15 mouse cellular contexts compared by ENCODE assay signal in the genomic region with DNA sequence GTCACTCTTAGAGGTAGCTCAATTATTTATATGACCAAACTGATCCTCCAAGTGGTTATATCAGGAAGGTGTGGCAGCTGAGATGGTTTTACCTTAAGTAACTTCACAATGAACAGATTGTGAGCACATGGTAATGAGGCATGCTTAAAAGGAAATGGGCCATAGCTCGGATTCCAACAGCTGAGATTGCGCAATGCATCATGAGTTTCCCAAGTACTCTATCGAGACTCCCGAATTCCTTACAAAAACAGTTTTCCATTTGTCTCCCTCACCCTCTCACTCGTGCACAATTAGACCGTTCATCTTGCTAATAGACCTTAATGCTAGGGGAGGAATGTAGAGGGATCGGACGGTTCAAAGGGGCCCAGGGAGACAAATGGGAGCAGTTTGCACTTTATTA.
DNase-seq lines count a peak whose midpoint lies in the region; ATAC-seq lines count a peak whose summit lies in the region.
"Had no signal": no experiment of that assay in that cellular context is flagged by ENCODE, and none has a peak within 500 bp of the region (broad histone marks: within the 10 kb centered on the region; RNA-seq: fewer than 3 reads in every experiment).

No protein-coding gene starts in this region.

- WGBS in embryonic facial prominence, embryonic 14.5 days, result 57% methylated on average over 8 of the region's 8 CpGs
- WGBS in embryonic facial prominence, embryonic 10.5 days, result 70% methylated on average over 8 of the region's 8 CpGs
- 31% methylated on average over 8 of the region's 8 CpGs for WGBS in kidney, embryonic 14.5 days

- H3K27me3 ChIP-seq in embryonic facial prominence, embryonic 14.5 days (replicated peaks; ENCODE audit: control insufficient read depth, insufficient read depth, low read length), result no peaks in the 10 kb centered on the region
- H3K27me3 ChIP-seq in embryonic facial prominence, embryonic 10.5 days (replicated peaks; ENCODE audit: low read depth, poor library complexity, severe bottlenecking), result no peaks in the 10 kb centered on the region
- H3K27me3 ChIP-seq in kidney, embryonic 14.5 days (ENCODE audit: control insufficient read depth, insufficient read depth, low read length), result no peaks in the 10 kb centered on the region
- H3K27me3 ChIP-seq: forebrain, embryonic 13.5 days; heart, embryonic 12.5 days had no signal

- no peak overlapping the region for H3K27ac ChIP-seq in embryonic facial prominence, embryonic 14.5 days (replicated peaks; ENCODE audit: low read depth, low read length)
- no peak overlapping the region for H3K27ac ChIP-seq in embryonic facial prominence, embryonic 10.5 days (replicated peaks)
- H3K27ac ChIP-seq in kidney, embryonic 14.5 days (ENCODE audit: low read depth, low read length), result no peak overlapping the region
- H3K27ac ChIP-seq: forebrain, embryonic 13.5 days had no signal

- peaks cover 18% of the 10 kb centered on the region for H3K36me3 ChIP-seq in embryonic facial prominence, embryonic 14.5 days (ENCODE audit: control insufficient read depth, insufficient read depth, low read length)
- H3K36me3 ChIP-seq in embryonic facial prominence, embryonic 10.5 days (replicated peaks), result peaks cover 68% of the 10 kb centered on the region
- H3K36me3 ChIP-seq in kidney, embryonic 14.5 days (ENCODE audit: control insufficient read depth, insufficient read depth, low read length), result peaks cover 14% of the 10 kb centered on the region; the same call in 1 of the 2 replicates

- peak; percentile 46 for DNase-seq in embryonic facial prominence, embryonic 14.5 days (ENCODE audit: low spot score)
- no peak for DNase-seq in embryonic facial prominence, embryonic 10.5 days (ENCODE audit: low spot score)
- peak; percentile 36 for DNase-seq in kidney, adult 9 months
- DNase-seq in fibroblast of lung, adult 2 months (ENCODE audit: low read depth), result peak; percentile 60
- peak; percentile 59 for DNase-seq in mesoderm, embryonic 11.5 days (ENCODE audit: low read depth, low spot score)
- no peak for DNase-seq in MN1 (ENCODE audit: low spot score)
- DNase-seq: B cell, adult 2 months; cerebellum, postnatal 36 days; left cerebral cortex, postnatal 4 days; thymus, postnatal 25 days had no signal

- no peak for ATAC-seq in embryonic facial prominence, embryonic 14.5 days (ENCODE audit: low read depth)
- no peak for ATAC-seq in kidney, embryonic 14.5 days (ENCODE audit: low FRiP score, low TSS enrichment)
- ATAC-seq in erythroid progenitor cell, adult 5-6 weeks (replicated peaks; ENCODE audit: low FRiP score, poor library complexity, severe bottlenecking), result no peak
- ATAC-seq: forebrain, embryonic 13.5 days; inflammation-experienced regulatory T-cells, adult 6 months had no signal

- H3K9ac ChIP-seq in embryonic facial prominence, embryonic 14.5 days (ENCODE audit: low read depth, low read length), result no peak overlapping the region
- no peak overlapping the region for H3K9ac ChIP-seq in kidney, embryonic 14.5 days (ENCODE audit: low read depth, low read length)
- H3K9ac ChIP-seq: forebrain, embryonic 13.5 days; heart, embryonic 12.5 days had no signal

- H3K9me3 ChIP-seq in embryonic facial prominence, embryonic 14.5 days (ENCODE audit: control insufficient read depth, low read length), result no peaks in the 10 kb centered on the region
- no peaks in the 10 kb centered on the region for H3K9me3 ChIP-seq in embryonic facial prominence, embryonic 10.5 days
- no peaks in the 10 kb centered on the region for H3K9me3 ChIP-seq in kidney, embryonic 14.5 days (ENCODE audit: control insufficient read depth, low read length)
- H3K9me3 ChIP-seq: forebrain, embryonic 13.5 days; heart, embryonic 12.5 days had no signal

- no peaks in the 10 kb centered on the region; the same call in 1 of the 2 replicates for H3K4me1 ChIP-seq in embryonic facial prominence, embryonic 14.5 days (ENCODE audit: control insufficient read depth, insufficient read depth, low read length)
- H3K4me1 ChIP-seq in embryonic facial prominence, embryonic 10.5 days, result peaks cover 14% of the 10 kb centered on the region
- no peaks in the 10 kb centered on the region for H3K4me1 ChIP-seq in kidney, embryonic 14.5 days (ENCODE audit: control insufficient read depth, insufficient read depth, low read length)

- H3K4me3 ChIP-seq in embryonic facial prominence, embryonic 14.5 days (ENCODE audit: low read depth, low read length), result no peak overlapping the region
- no peak overlapping the region for H3K4me3 ChIP-seq in embryonic facial prominence, embryonic 10.5 days
- no peak overlapping the region for H3K4me3 ChIP-seq in kidney, embryonic 14.5 days (ENCODE audit: low read length)
- H3K4me3 ChIP-seq: forebrain, embryonic 13.5 days; heart, embryonic 12.5 days had no signal

- H3K4me2 ChIP-seq in embryonic facial prominence, embryonic 14.5 days (ENCODE audit: low read depth, low read length), result no peak overlapping the region
- no peak overlapping the region for H3K4me2 ChIP-seq in kidney, embryonic 14.5 days (replicated peaks; ENCODE audit: low read depth, low read length)
- H3K4me2 ChIP-seq: forebrain, embryonic 13.5 days; heart, embryonic 12.5 days had no signal

Comparison
In these comparisons a context has a peak if more than half of its experiments do, and no peak if none do; other contexts are left out.
1. DNase-seq: peak in embryonic facial prominence, embryonic 14.5 days (single experiment), kidney, adult 9 months (single experiment), fibroblast of lung, adult 2 months (single experiment) and mesoderm, embryonic 11.5 days (single experiment); none in embryonic facial prominence, embryonic 10.5 days (single experiment) and MN1 (single experiment).